Mouse (Mus musculus): ENCODE measurements at regions not wholly inside any gene's neighbourhood (a gene's known extent, or its start where the extent isn't known, plus 50 kb on each side); places are given as distances from the start of the nearest gene placed in this dataset.

DNA sequence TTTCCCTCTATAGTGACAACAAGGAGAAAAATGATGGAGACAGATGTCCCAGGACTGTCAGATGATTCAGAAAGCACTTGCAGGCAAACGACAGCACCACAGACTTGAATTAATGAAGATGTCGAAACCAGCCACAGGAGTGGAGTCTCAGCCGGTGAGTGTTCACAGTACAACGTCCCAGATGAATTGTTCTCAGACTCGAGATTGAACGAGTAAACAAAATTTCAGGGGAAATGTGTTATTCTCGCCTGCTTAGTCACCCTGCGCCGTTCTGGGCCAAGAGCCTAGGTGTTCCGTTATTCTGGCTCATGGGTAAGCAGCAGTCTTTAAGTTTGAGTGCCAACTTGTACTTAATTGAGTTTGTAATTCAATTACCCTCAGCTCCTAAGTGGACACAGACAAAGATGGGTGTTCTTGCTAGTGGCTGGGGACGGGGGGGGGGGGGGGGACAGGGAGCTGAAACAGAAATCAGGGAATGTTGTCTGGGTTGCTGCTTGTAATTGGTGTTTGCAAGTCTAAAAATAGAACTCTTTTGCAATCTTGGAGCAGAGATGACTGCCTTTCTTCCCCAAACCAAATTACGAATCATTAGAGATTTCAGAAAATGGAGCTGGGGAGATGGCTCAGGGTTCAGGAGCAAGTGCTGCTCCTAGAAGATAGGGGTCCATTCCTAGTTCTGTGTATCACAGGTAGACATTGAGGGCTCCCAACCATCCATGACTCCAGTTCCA lies 68.4 kb downstream of the Syf2 start:
- TF ChIP-seq CTCF (IDR thresholded peaks at IDR 0.05; ENCODE audit: control insufficient read depth, insufficient read depth, insufficient replicate concordance, low read depth, low read length) (no peak), POLR2A (IDR thresholded peaks at IDR 0.05; ENCODE audit: control insufficient read depth, low read depth, low read length) (no peak)

All from testis, adult 2 months (tissue).